Mouse (Mus musculus): Measurements from ENCODE around the gene Mertk. TPM values are rescaled to one million over a fixed set of nuclear protein-coding genes. Genes with fewer than 3 reads are reported as not detected.

Gene Mertk
- polyA plus RNA-seq, 1 experiment from 2014 or later: 6.1 TPM

DNA sequence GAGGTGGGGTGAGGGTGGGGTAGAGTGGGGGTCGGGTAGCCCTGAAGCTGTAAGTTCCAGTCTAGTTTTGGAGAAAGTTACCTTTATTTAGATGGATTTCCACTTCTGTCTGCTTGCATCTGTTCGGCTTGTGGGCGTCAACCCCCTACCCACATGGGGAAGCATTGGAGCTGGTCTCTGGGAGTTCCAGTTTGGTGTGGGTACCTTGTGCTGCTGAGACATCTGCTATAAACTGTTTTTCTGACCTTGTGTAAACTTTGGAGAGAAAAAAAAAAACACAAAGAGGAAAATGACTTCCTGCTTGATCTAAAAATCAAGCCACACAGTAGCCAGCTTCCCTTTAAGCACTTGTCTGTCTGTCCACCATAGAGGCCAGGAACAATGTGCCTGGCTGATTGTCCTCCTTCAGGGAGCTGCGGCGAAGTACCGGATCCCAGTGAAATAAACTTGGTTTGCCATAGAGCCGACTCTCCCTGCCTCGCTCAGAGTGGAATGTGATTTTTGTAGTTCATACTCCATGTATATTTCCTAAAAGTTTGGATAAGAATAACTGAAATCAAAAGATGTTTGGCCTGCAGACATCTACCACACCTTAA is 48.8 kb downstream of the Mertk start:
- Histone ChIP-seq H3K27me3 (ENCODE audit: insufficient read depth, low read length) (no peaks in the 10 kb centered on the region), H3K4me3 (ENCODE audit: low read depth, low read length) (no peak overlapping the region), H3K9me3 (ENCODE audit: low read length) (no peaks in the 10 kb centered on the region), H3K36me3 (replicated peaks; ENCODE audit: insufficient read depth, low read length) (0 out of 2 replicates have a peak, but pooled peaks cover 3% of the 10 kb centered on the region), H3K4me2 (ENCODE audit: low read depth, low read length) (no peak overlapping the region), H3K4me1 (ENCODE audit: insufficient read depth) (no peaks in the 10 kb centered on the region; the same call in 1 of the 2 replicates), H3K9ac (replicated peaks) (no peak overlapping the region), H3K27ac (ENCODE audit: low read depth) (peak overlapping the region; percentile 74)
- WGBS (ENCODE audit: insufficient replicate concordance): 48% methylated on average over 8 of the region's 8 CpGs
- 0 out of 2 replicates have a peak, but pooled peaks have one; percentile 28 for ATAC-seq
- peak; percentile 21; the same call in 1 of the 2 replicates for TF ChIP-seq EP300 (IDR thresholded peaks at IDR 0.05; ENCODE audit: low read depth)
- TF ChIP-seq CTCF (IDR thresholded peaks at IDR 0.05; ENCODE audit: low read depth): no peak
- no peak for DNase-seq

DNA sequence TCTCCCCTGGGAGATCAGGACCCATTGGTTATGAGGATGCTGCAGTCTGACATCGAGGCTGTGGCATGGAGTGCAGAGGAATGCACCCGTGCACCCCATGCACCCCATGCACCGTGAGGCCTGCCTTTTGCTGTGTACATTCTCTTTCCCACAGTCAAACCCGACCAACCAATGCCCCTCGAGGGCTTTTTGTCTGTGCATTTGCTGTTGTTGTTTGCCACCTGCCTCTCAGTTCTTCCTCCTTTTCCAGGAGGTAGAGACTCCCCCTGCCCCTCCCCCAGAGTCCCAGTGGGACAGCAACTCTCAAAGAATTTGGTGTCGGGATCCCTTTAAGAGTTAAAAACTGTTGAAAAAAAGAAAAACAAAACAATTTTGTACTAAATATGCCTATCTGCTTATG is 49.4 kb downstream of the Mertk start:
- no peaks in the 10 kb centered on the region for H3K9me3 ChIP-seq (ENCODE audit: low read length)
- H3K36me3 ChIP-seq (replicated peaks; ENCODE audit: insufficient read depth, low read length): 0 out of 2 replicates have a peak, but pooled peaks cover 3% of the 10 kb centered on the region
- H3K9ac ChIP-seq (replicated peaks): no peak overlapping the region
- TF ChIP-seq CTCF (IDR thresholded peaks at IDR 0.05; ENCODE audit: low read depth) (no peak), EP300 (IDR thresholded peaks at IDR 0.05; ENCODE audit: low read depth) (no peak)
- no peak overlapping the region for H3K4me3 ChIP-seq (ENCODE audit: low read depth, low read length)
- ATAC-seq (no peak), DNase-seq (no peak)
- WGBS (ENCODE audit: insufficient replicate concordance): 58% methylated on average over 6 of the region's 6 CpGs
- H3K27me3 ChIP-seq (ENCODE audit: insufficient read depth, low read length): no peaks in the 10 kb centered on the region
- no peaks in the 10 kb centered on the region; the same call in 1 of the 2 replicates for H3K4me1 ChIP-seq (ENCODE audit: insufficient read depth)
- H3K27ac ChIP-seq (ENCODE audit: low read depth): no peak overlapping the region
- no peak overlapping the region for H3K4me2 ChIP-seq (ENCODE audit: low read depth, low read length)

DNA sequence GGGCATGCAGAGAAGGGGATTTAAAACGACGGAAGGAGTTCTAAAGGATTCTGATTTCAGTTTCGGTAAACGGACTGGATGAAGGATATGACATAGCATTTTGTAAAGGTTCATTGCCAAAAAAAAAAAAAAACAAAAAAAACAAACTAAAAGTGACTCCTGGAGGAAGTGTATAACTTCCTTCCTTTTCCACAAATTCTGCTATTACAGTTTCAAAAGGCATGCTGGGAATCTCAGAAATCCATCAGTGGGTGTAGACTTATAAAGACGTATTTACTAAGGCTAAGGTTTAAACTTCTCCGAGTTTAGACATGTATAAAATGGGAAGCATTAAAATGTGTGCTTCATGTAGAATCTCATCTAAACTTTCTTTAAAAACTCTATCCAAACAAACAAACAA is 52.3 kb downstream of the Mertk start:
- Histone ChIP-seq H3K9ac (replicated peaks) (no peak overlapping the region), H3K27me3 (ENCODE audit: insufficient read depth, low read length) (no peaks in the 10 kb centered on the region), H3K4me2 (ENCODE audit: low read depth, low read length) (no peak overlapping the region), H3K4me1 (ENCODE audit: insufficient read depth) (no peaks in the 10 kb centered on the region; the same call in 1 of the 2 replicates), H3K27ac (ENCODE audit: low read depth) (no peak overlapping the region), H3K4me3 (ENCODE audit: low read depth, low read length) (no peak overlapping the region), H3K9me3 (ENCODE audit: low read length) (no peaks in the 10 kb centered on the region), H3K36me3 (replicated peaks; ENCODE audit: insufficient read depth, low read length) (0 out of 2 replicates have a peak, but pooled peaks cover 3% of the 10 kb centered on the region)
- no peak for ATAC-seq
- WGBS (ENCODE audit: insufficient replicate concordance): 47% methylated on average over 6 of the region's 6 CpGs
- DNase-seq: no peak
- peak; percentile 63; the same call in 1 of the 2 replicates for TF ChIP-seq EP300 (IDR thresholded peaks at IDR 0.05; ENCODE audit: low read depth)
- TF ChIP-seq CTCF (IDR thresholded peaks at IDR 0.05; ENCODE audit: low read depth): no peak

DNA sequence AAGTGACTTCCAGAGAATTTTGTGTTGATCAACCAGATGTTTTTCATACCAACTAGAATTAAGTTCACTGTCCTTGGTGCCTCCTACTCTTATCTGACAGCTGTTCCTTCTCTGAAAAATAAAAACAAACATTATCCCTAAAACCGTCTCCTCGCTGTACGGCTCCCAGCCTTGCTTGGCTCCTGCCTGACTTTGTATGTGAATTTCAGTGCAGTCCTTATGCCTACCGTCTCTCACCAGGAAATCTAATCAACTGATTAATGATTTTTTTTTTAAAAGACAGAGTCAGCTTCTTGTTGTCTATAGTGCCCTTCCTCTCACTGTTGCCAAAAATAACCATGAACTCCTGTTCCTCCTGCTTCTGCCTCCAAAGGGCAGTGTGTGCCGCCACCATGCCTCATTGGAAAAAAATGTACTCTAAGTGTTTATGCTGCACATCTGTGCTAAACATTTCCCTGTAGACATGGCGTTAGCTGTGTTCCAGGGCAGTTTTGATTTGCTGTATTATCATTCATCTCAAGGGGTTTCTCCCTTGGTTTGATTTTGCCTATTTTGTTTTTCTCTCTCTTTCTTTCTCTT is 54.6 kb downstream of the Mertk start:
- H3K9me3 ChIP-seq (ENCODE audit: low read length): no peaks in the 10 kb centered on the region
- no peaks in the 10 kb centered on the region for H3K27me3 ChIP-seq (ENCODE audit: insufficient read depth, low read length)
- H3K4me1 ChIP-seq (ENCODE audit: insufficient read depth): no peaks in the 10 kb centered on the region
- H3K4me2 ChIP-seq (ENCODE audit: low read depth, low read length): no peak overlapping the region
- no peak overlapping the region for H3K9ac ChIP-seq (replicated peaks)
- H3K36me3 ChIP-seq (replicated peaks; ENCODE audit: insufficient read depth, low read length): 0 out of 2 replicates have a peak, but pooled peaks cover 3% of the 10 kb centered on the region
- TF ChIP-seq EP300 (IDR thresholded peaks at IDR 0.05; ENCODE audit: low read depth) (peak; percentile 39; the same call in 1 of the 2 replicates), CTCF (IDR thresholded peaks at IDR 0.05; ENCODE audit: low read depth) (no peak)
- no peak overlapping the region for H3K27ac ChIP-seq (ENCODE audit: low read depth)
- no peak overlapping the region for H3K4me3 ChIP-seq (ENCODE audit: low read depth, low read length)
- DNase-seq (no peak), ATAC-seq (no peak)
- 58% methylated on average over 6 of the region's 6 CpGs for WGBS (ENCODE audit: insufficient replicate concordance)

DNA sequence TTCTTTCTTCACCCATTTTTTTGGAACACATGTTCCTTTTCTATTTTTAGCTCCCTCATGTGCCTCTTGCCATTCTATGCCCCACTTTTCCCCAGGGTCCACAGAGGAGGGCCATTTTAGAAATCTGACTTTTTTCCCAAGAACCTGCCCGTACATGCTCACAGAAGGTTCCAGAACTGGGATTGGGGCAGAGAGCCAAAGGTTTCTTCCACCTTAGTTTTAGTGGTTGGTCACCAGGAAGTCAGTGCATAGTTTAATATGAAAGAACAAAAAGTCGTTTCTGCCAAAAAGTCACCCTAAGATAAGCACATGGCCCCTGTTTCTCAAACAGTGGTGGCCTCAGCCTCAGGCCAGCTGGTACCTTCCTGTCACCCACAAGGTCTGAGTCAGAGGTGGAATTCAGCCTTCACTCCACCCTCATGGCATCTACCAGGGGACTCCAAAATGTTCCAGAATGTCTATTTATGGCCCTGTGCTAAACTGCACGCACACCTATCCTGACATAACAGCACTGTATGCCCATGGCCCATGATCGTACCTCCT is 56.5 kb downstream of the Mertk start:
- no peak overlapping the region for H3K4me3 ChIP-seq (ENCODE audit: low read depth, low read length)
- no peak overlapping the region for H3K4me2 ChIP-seq (ENCODE audit: low read depth, low read length)
- TF ChIP-seq EP300 (IDR thresholded peaks at IDR 0.05; ENCODE audit: low read depth) (no peak), CTCF (IDR thresholded peaks at IDR 0.05; ENCODE audit: low read depth) (no peak)
- H3K27ac ChIP-seq (ENCODE audit: low read depth): no peak overlapping the region
- H3K36me3 ChIP-seq (replicated peaks; ENCODE audit: insufficient read depth, low read length): 0 out of 2 replicates have a peak, but pooled peaks cover 6% of the 10 kb centered on the region
- no peak for DNase-seq
- no peak for ATAC-seq
- no peaks in the 10 kb centered on the region for H3K4me1 ChIP-seq (ENCODE audit: insufficient read depth)
- H3K27me3 ChIP-seq (ENCODE audit: insufficient read depth, low read length): no peaks in the 10 kb centered on the region
- H3K9me3 ChIP-seq (ENCODE audit: low read length): no peaks in the 10 kb centered on the region
- 65% methylated on average over 4 of the region's 4 CpGs for WGBS (ENCODE audit: insufficient replicate concordance)
- no peak overlapping the region for H3K9ac ChIP-seq (replicated peaks)

DNA sequence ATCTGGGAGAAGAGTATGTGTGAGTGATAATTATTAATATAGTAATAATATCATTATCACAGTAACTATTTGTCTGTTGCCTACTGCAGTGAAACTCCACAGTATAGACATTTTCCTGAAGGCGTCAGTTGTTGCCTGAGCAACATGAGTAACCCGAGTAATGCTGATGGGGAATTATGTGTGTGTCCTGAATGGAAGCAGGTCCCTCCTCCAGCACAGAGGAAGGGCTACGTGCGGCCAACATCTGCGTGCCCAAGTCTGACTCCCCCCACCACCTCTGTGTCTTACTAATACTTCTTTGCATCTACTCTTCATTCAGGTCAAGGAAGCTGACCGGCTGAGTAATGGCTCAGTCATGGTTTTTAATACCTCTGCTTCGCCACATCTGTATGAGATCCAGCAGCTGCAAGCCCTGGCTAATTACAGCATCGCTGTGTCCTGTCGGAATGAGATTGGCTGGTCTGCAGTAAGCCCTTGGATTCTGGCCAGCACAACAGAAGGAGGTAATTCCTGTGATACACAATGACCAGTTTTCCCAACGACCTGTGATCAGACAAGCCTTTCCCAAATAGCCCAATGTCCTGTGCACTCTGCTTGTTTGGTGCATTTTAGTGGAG is 60.1 kb downstream of the Mertk start:
- WGBS (ENCODE audit: insufficient replicate concordance): 77% methylated on average over 10 of the region's 10 CpGs
- Histone ChIP-seq H3K27me3 (ENCODE audit: insufficient read depth, low read length) (no peaks in the 10 kb centered on the region), H3K9me3 (ENCODE audit: low read length) (no peaks in the 10 kb centered on the region), H3K9ac (replicated peaks) (no peak overlapping the region), H3K4me3 (ENCODE audit: low read depth, low read length) (no peak overlapping the region), H3K36me3 (replicated peaks; ENCODE audit: insufficient read depth, low read length) (peaks cover 17% of the 10 kb centered on the region), H3K4me2 (ENCODE audit: low read depth, low read length) (no peak overlapping the region), H3K4me1 (ENCODE audit: insufficient read depth) (no peaks in the 10 kb centered on the region), H3K27ac (ENCODE audit: low read depth) (no peak overlapping the region)
- ATAC-seq: no peak
- TF ChIP-seq CTCF (IDR thresholded peaks at IDR 0.05; ENCODE audit: low read depth) (no peak), EP300 (IDR thresholded peaks at IDR 0.05; ENCODE audit: low read depth) (no peak)
- no peak for DNase-seq

Data from liver, postnatal 0 days (tissue).